Mouse (Mus musculus) embryonic fibroblast, embryonic 13.5 days (primary cell): Measurements from ENCODE around the gene Kcna3.

Experiments used
- CTCF ChIP-seq: IDR thresholded peaks from 2 replicates; pipeline ENCODE4 v1.5.1; 2011; ENCODE audit warnings: mild to moderate bottlenecking, control low read depth, low read length, moderate library complexity, borderline replicate concordance; ENCODE audit not compliant: insufficient read depth
- POLR2A ChIP-seq: IDR thresholded peaks from 2 replicates; pipeline ENCODE4 v1.6.1; 2011; ENCODE audit warnings: low read depth, mild to moderate bottlenecking, control low read depth, low read length, moderate library complexity

- TF ChIP-seq CTCF = no peak
- no peak for TF ChIP-seq POLR2A
These were observed 45.3 kb downstream of the Kcna3 start for GRCm38 (mm10) chr3:107081227-107081626.
